Mouse (Mus musculus) small intestine, adult 2 months (tissue): ENCODE results near the gene Ctnnd1. TPM values are rescaled to one million over a fixed set of nuclear protein-coding genes. Genes with fewer than 3 reads are reported as not detected.

Experiments
- H3K27ac ChIP-seq: fragments of 200-500 bp; 2 replicates; pipeline ENCODE4 v1.5.1; 2012; ENCODE audit warnings: low read depth, low read length, control low read depth, inconsistent platforms; ENCODE audit not compliant: insufficient read depth
- H3K27me3 ChIP-seq: fragments of 200-500 bp; 2 replicates; pipeline ENCODE4 v1.6.1; 2012; ENCODE audit warnings: mild to moderate bottlenecking, moderate library complexity, low read length, inconsistent platforms; ENCODE audit not compliant: control insufficient read depth, insufficient read depth
- H3K36me3 ChIP-seq: fragments of 200-500 bp; 2 replicates; pipeline ENCODE4 v1.6.1; 2012; ENCODE audit warnings: mild to moderate bottlenecking, low read length, control low read depth, inconsistent platforms; ENCODE audit not compliant: control insufficient read depth, insufficient read depth
- H3K4me1 ChIP-seq: fragments of 200-500 bp; 2 replicates; pipeline ENCODE4 v1.6.1; 2012; ENCODE audit warnings: low read length, inconsistent platforms, mixed read lengths; ENCODE audit not compliant: control insufficient read depth, insufficient read depth, insufficient read length
- H3K4me3 ChIP-seq: fragments of 200-500 bp; 2 replicates; pipeline ENCODE4 v1.5.1; 2012; ENCODE audit warnings: low read depth, mild to moderate bottlenecking, control low read depth, inconsistent platforms, low read length, moderate library complexity
- CTCF ChIP-seq: fragments of 200-500 bp; IDR thresholded peaks from 2 replicates; pipeline ENCODE4 v1.5.1; 2012; ENCODE audit warnings: low read depth, mild to moderate bottlenecking, control low read depth, inconsistent platforms, low read length, moderate library complexity, mixed read lengths; ENCODE audit not compliant: insufficient replicate concordance, insufficient read length; ENCODE audit errors: extremely low read depth
- POLR2A ChIP-seq: fragments of 200-500 bp; IDR thresholded peaks from 2 replicates; pipeline ENCODE4 v1.6.1; 2012; ENCODE audit warnings: low read depth, mild to moderate bottlenecking, control low read depth, inconsistent platforms, low read length, moderate library complexity
- WGBS: fragments of 180-500 bp; shearing (Covaris S2); methylation state at CpG from one replicate; pipeline ENCODE4 v1.1.7; 2018; 5-methylcytosine and 5-hydroxymethylcytosine counted together
- polyA plus RNA-seq: library from polyadenylated mRNA; depleted of rRNA; stranded (reverse); fragments of >200 nt; gene quantifications from 2 replicates; pipeline ENCODE4 v1.2.3, GENCODE M21; 2012

The Ctnnd1 gene
- polyA plus RNA-seq, 1 experiment = 80.2 TPM

- no peak overlapping the region for H3K4me3 ChIP-seq
- H3K4me1 ChIP-seq = peaks cover 40% of the 10 kb centered on the region
- WGBS = 28% methylated on average over 2 of the region's 2 CpGs
- peak overlapping the region; percentile 55 for H3K27ac ChIP-seq
- TF ChIP-seq CTCF (no peak), POLR2A (no peak)
- peaks cover 30% of the 10 kb centered on the region for H3K36me3 ChIP-seq
- H3K27me3 ChIP-seq = no peaks in the 10 kb centered on the region
Measured at GRCm38 (mm10) chr2:84622668-84623067, 27.9 kb downstream of the Ctnnd1 start.

- Histone ChIP-seq H3K36me3 (peaks cover 54% of the 10 kb centered on the region), H3K27ac (peak overlapping the region; percentile 66)
- 87% methylated on average over 21 of the region's 21 CpGs for WGBS
Measured at GRCm38 (mm10) chr2:84619646-84620340, 30.8 kb downstream of the Ctnnd1 start.

GRCm38 (mm10) chr2:84618914-84619313 lies 31.7 kb downstream of the Ctnnd1 start:
- 14% methylated on average over 2 of the region's 2 CpGs for WGBS
- no peak overlapping the region for H3K4me3 ChIP-seq
- H3K27me3 ChIP-seq = no peaks in the 10 kb centered on the region
- TF ChIP-seq POLR2A = no peak
- no peak for TF ChIP-seq CTCF
- peaks cover 57% of the 10 kb centered on the region for H3K36me3 ChIP-seq
- peak overlapping the region; percentile 89 for H3K27ac ChIP-seq
- H3K4me1 ChIP-seq = peaks cover 18% of the 10 kb centered on the region

More at GRCm38 (mm10) chr2:84619646-84620340, 30.8 kb downstream of the Ctnnd1 start:
- TF ChIP-seq POLR2A = no peak
- TF ChIP-seq CTCF = no peak
- Histone ChIP-seq H3K27me3 (no peaks in the 10 kb centered on the region), H3K4me3 (no peak overlapping the region), H3K4me1 (peaks cover 25% of the 10 kb centered on the region)

- WGBS = 47% methylated on average over 3 of the region's 3 CpGs
- no peak overlapping the region for H3K4me3 ChIP-seq
- H3K4me1 ChIP-seq = peaks cover 16% of the 10 kb centered on the region
- no peaks in the 10 kb centered on the region for H3K27me3 ChIP-seq
- peak overlapping the region; percentile 53; the same call in 1 of the 2 replicates for H3K27ac ChIP-seq
- TF ChIP-seq POLR2A (no peak), CTCF (peak; percentile 40; the same call in 1 of the 2 replicates)
- H3K36me3 ChIP-seq = peaks cover 66% of the 10 kb centered on the region
Measured at GRCm38 (mm10) chr2:84617637-84618515, 32.7 kb downstream of the Ctnnd1 start.

- Histone ChIP-seq H3K4me1 (no peaks in the 10 kb centered on the region), H3K36me3 (peaks cover 85% of the 10 kb centered on the region), H3K27me3 (no peaks in the 10 kb centered on the region), H3K4me3 (no peak overlapping the region), H3K27ac (no peak overlapping the region)
- 77% methylated on average over 6 of the region's 6 CpGs for WGBS
- TF ChIP-seq CTCF = no peak
- TF ChIP-seq POLR2A = no peak
Measured at GRCm38 (mm10) chr2:84612764-84613163, 37.8 kb downstream of the Ctnnd1 start.

GRCm38 (mm10) chr2:84607842-84608241 lies 42.7 kb downstream of the Ctnnd1 start:
- TF ChIP-seq CTCF (no peak), POLR2A (no peak)
- H3K27ac ChIP-seq = no peak overlapping the region
- H3K4me1 ChIP-seq = no peaks in the 10 kb centered on the region
- no peaks in the 10 kb centered on the region for H3K27me3 ChIP-seq
- no peak overlapping the region for H3K4me3 ChIP-seq
- H3K36me3 ChIP-seq = peaks cover 74% of the 10 kb centered on the region
- 76% methylated on average over 1 of the region's 1 CpGs for WGBS

GRCm38 (mm10) chr2:84600977-84601376 lies 49.6 kb downstream of the Ctnnd1 start:
- no peaks in the 10 kb centered on the region for H3K27me3 ChIP-seq
- no peaks in the 10 kb centered on the region for H3K4me1 ChIP-seq
- TF ChIP-seq CTCF (no peak), POLR2A (no peak)
- H3K36me3 ChIP-seq = peaks cover 61% of the 10 kb centered on the region
- WGBS = 62% methylated on average over 2 of the region's 2 CpGs
- no peak overlapping the region for H3K4me3 ChIP-seq
- no peak overlapping the region for H3K27ac ChIP-seq
